Mouse (Mus musculus) E14TG2a.4 (cell line): ENCODE measurements around the gene Nt5dc2.
A peak's percentile ranks its signal among the peaks of the same experiment; 100 is the strongest.

Source experiments
- H3K27me3 ChIP-seq: 2 replicates; pipeline ENCODE4 v1.6.1; 2014; ENCODE audit warnings: low read length, control low read depth; ENCODE audit not compliant: insufficient read depth
- H3K36me3 ChIP-seq: 2 replicates; pipeline ENCODE4 v1.6.1; 2014; ENCODE audit warnings: low read length, control low read depth; ENCODE audit not compliant: insufficient read depth
- H3K4me1 ChIP-seq: replicated peaks from 2 replicates; pipeline ENCODE4 v1.6.1; 2014; ENCODE audit warnings: low read depth, low read length, control low read depth
- H3K4me3 ChIP-seq: replicated peaks from 2 replicates; pipeline ENCODE4 v1.5.1; 2014; ENCODE audit warnings: mild to moderate bottlenecking, low read length
- H3K9me3 ChIP-seq: 2 replicates; pipeline ENCODE4 v1.6.1; 2014; ENCODE audit warnings: low read length, control low read depth
- CTCF ChIP-seq: conservative IDR thresholded peaks from 2 replicates; pipeline ENCODE4 v1.5.1; 2014; ENCODE audit warnings: low read length
- NANOG ChIP-seq: IDR thresholded peaks from 2 replicates; pipeline ENCODE4 v1.6.1; 2014; ENCODE audit warnings: borderline replicate concordance, low read length, mixed read lengths
- POU5F1 ChIP-seq: IDR thresholded peaks from 2 replicates; pipeline ENCODE4 v1.6.1; 2014; ENCODE audit warnings: low read length, borderline replicate concordance

Gene Nt5dc2

GRCm38 (mm10) chr14:31161191-31161590, 30.3 kb downstream of the Nt5dc2 start:
- TF ChIP-seq POU5F1 (no peak), CTCF (no peak), NANOG (no peak)
- H3K9me3 ChIP-seq = no peaks in the 10 kb centered on the region
- H3K27me3 ChIP-seq = peaks cover 20% of the 10 kb centered on the region
- peaks cover 25% of the 10 kb centered on the region for H3K4me1 ChIP-seq
- H3K4me3 ChIP-seq = no peak overlapping the region
- no peaks in the 10 kb centered on the region for H3K36me3 ChIP-seq

GRCm38 (mm10) chr14:31161638-31162037, 30.8 kb downstream of the Nt5dc2 start:
- no peaks in the 10 kb centered on the region for H3K9me3 ChIP-seq
- no peaks in the 10 kb centered on the region for H3K36me3 ChIP-seq
- H3K4me1 ChIP-seq = peaks cover 25% of the 10 kb centered on the region
- H3K4me3 ChIP-seq = no peak overlapping the region
- peaks cover 20% of the 10 kb centered on the region for H3K27me3 ChIP-seq
- TF ChIP-seq NANOG (no peak), POU5F1 (no peak), CTCF (no peak)

DNA sequence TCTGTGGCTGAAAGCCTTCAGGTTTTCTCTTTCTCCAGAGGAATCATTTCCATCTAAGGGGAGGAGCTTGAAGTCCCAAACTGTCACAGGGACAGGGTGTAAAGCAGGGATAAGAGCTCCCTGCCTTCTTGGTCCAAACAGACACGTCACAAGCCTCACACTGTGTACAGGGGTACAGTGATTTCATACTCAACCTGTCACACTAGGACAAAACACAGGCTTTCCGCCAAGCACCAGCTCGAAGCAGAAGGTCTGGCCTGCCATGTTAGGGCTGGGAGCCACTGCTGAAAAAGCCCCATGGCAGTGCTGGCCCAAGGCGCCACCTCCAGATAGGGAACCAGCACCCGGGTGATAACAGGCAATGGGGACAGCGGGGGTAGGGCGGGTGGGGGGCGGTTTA, 33.2 kb downstream of the Nt5dc2 start:
- TF ChIP-seq POU5F1 = no peak
- no peak for TF ChIP-seq NANOG
- TF ChIP-seq CTCF = no peak
- Histone ChIP-seq H3K4me1 (peaks cover 34% of the 10 kb centered on the region), H3K9me3 (no peaks in the 10 kb centered on the region), H3K27me3 (peaks cover 22% of the 10 kb centered on the region), H3K4me3 (peak overlapping the region; percentile 14; the same call in 1 of the 2 replicates), H3K36me3 (no peaks in the 10 kb centered on the region)

DNA sequence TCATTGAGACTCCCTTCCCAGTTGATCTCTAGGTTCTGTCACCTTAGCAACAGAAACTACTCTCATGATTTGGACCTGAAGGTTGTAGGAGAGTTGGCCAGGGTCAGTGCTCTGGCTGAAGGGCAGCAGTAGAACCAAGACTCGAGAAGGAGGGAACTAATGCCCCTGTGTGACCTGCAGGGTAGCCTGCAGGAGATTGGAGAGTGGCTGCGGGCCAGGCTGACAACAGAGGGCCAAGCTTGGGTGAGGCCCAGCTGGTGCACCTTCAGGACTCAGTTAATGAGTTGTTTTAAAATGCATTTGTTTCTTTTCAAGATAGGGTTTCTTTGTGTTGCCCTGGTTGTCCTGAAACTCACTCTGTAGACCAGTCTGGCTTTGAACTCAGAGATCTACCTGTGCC, 34.2 kb downstream of the Nt5dc2 start:
- Histone ChIP-seq H3K27me3 (peaks cover 22% of the 10 kb centered on the region), H3K4me3 (no peak overlapping the region), H3K4me1 (peaks cover 38% of the 10 kb centered on the region), H3K9me3 (no peaks in the 10 kb centered on the region), H3K36me3 (peaks cover 1% of the 10 kb centered on the region; the same call in 1 of the 2 replicates)
- TF ChIP-seq NANOG = no peak
- TF ChIP-seq CTCF = no peak
- TF ChIP-seq POU5F1 = no peak

DNA sequence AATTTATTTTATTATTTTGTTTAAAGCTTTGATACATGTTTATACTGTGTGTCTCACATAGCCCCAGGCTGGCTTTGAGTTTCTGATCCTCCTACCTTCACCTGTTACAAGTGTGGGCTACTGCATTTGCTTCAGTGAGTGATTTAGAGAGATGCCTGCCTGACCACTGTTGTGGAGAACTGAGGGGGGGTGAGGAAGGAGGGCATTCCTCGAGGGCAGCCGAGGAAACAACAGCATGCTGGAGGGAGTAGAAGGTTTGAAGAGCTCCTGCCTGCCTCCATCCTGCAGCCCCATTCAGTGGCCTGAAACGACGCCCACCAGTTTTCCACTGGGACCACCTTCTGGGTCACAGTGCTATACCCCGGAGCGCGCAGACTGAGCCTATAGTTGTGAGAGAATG, 34.6 kb downstream of the Nt5dc2 start:
- Histone ChIP-seq H3K4me1 (peaks cover 38% of the 10 kb centered on the region), H3K4me3 (no peak overlapping the region), H3K36me3 (peaks cover 6% of the 10 kb centered on the region), H3K27me3 (peaks cover 18% of the 10 kb centered on the region), H3K9me3 (no peaks in the 10 kb centered on the region)
- TF ChIP-seq POU5F1 (no peak), NANOG (no peak), CTCF (no peak)

DNA sequence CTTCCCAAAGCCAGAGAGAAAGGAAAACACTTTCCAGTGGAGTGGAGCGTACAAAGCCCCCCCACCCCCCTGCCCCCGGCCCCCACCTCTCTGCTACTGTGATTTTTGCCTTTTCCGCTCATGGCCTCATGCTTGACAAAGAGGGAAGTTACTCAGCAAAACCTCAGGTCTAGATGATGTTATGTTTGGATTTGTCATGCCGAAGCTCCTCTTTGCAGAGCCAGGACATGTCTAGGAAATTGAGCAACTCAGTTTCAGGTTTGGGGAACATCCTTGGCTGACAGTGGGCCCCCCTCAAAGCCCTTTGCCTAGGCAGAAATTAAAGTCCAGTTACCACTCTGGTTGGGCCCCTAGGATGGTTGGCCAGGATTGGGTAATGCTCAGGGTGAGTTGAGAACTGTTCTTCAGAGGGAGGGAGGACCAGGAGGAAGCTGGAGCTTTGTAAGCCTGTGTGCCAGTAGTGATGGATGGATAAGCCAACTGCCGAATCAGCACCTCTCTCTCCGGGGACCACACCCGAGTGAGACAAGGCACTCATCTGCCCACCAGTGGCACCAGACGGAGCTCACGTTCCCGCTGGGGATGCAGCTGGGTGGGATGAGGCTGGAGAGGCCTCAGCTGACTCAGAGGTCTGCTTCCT, 35.3 kb downstream of the Nt5dc2 start:
- H3K27me3 ChIP-seq = peaks cover 17% of the 10 kb centered on the region
- H3K4me1 ChIP-seq = peaks cover 44% of the 10 kb centered on the region
- H3K9me3 ChIP-seq = no peaks in the 10 kb centered on the region
- TF ChIP-seq POU5F1 (no peak), NANOG (no peak), CTCF (no peak)
- no peak overlapping the region for H3K4me3 ChIP-seq
- peaks cover 12% of the 10 kb centered on the region for H3K36me3 ChIP-seq

DNA sequence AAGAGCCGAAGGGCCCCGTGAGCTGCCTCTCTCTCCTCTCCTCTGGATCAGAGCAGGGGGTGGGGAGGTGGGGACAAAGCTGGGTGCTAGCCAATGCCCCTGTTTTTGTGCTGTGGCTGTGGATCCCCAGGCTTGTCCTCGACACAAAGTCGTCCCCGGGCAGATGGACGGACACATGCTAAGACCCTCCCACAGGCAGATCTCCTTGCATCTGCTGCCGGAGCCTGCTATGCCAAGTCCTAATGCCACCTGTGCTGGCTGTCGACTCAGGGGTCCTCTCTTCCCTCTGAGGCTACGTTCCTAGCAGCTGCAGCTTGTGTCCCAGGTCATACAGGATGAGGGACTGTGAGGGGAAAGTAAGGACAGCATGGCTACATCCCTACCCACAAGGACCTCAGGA, 36.0 kb downstream of the Nt5dc2 start:
- Histone ChIP-seq H3K36me3 (peaks cover 19% of the 10 kb centered on the region), H3K27me3 (peaks cover 12% of the 10 kb centered on the region), H3K4me3 (no peak overlapping the region), H3K4me1 (peaks cover 50% of the 10 kb centered on the region), H3K9me3 (no peaks in the 10 kb centered on the region)
- no peak for TF ChIP-seq CTCF
- no peak for TF ChIP-seq POU5F1
- TF ChIP-seq NANOG = no peak

GRCm38 (mm10) chr14:31168425-31168824, 37.6 kb downstream of the Nt5dc2 start, which contains the start of gene Stab1:
TSS of gene Stab1 (minus strand) at chr14:31168641.
- H3K4me3 ChIP-seq = 0 out of 2 replicates have a peak within 1 kb of the TSS, but pooled peaks have one; percentile 23
- no peaks in the 10 kb centered on the region for H3K9me3 ChIP-seq
- peaks cover 50% of the 10 kb centered on the region for H3K4me1 ChIP-seq
- peaks cover 35% of the 10 kb centered on the region for H3K36me3 ChIP-seq
- H3K27me3 ChIP-seq = peaks cover 6% of the 10 kb centered on the region; the same call in 1 of the 2 replicates
- no peak for TF ChIP-seq CTCF
- no peak for TF ChIP-seq POU5F1
- TF ChIP-seq NANOG = no peak

DNA sequence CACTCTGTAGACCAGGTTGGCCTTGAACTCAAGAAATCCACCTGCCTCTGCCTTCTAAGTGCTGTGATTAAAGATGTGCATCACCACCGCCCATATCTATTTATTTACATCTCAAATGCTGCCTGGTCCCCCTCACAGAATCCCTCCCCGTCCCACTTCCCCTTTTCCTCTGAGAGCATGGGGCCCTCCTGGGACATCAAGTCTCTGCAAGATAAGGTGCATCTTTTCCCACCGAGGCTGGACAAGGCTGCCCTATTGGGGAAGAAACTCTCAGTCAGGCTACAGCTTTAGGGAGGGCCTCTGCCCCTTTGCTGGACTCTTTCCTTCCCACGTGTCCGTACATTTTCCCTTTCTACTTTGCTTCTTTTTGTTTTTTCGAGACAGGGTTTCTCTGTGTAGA, 38.7 kb downstream of the Nt5dc2 start:
- H3K4me3 ChIP-seq = no peak overlapping the region
- peaks cover 46% of the 10 kb centered on the region for H3K36me3 ChIP-seq
- H3K9me3 ChIP-seq = no peaks in the 10 kb centered on the region
- H3K4me1 ChIP-seq = peaks cover 51% of the 10 kb centered on the region
- peaks cover 6% of the 10 kb centered on the region; the same call in 1 of the 2 replicates for H3K27me3 ChIP-seq
- no peak for TF ChIP-seq CTCF
- no peak for TF ChIP-seq NANOG
- no peak for TF ChIP-seq POU5F1

GRCm38 (mm10) chr14:31170963-31171362, 40.1 kb downstream of the Nt5dc2 start:
- Histone ChIP-seq H3K9me3 (no peaks in the 10 kb centered on the region), H3K36me3 (peaks cover 61% of the 10 kb centered on the region), H3K4me3 (no peak overlapping the region), H3K27me3 (peaks cover 6% of the 10 kb centered on the region; the same call in 1 of the 2 replicates), H3K4me1 (peaks cover 62% of the 10 kb centered on the region)
- TF ChIP-seq POU5F1 (no peak), NANOG (no peak), CTCF (no peak)
